Mouse (Mus musculus) hindbrain, embryonic 16.5 days (tissue): ENCODE results near the gene Gm4301. TPM values are rescaled to one million over a fixed set of nuclear protein-coding genes. Genes with fewer than 3 reads are reported as not detected.

Source experiments
- polyA plus RNA-seq: library from polyadenylated mRNA; unstranded; fragments of >200 nt; fragmentation: Nextera tagmentation; extraction: Ambion mirVana; gene quantifications from 2 replicates; pipeline ENCODE4 v1.2.1, GENCODE M21; 2015

The Gm4301 gene
- polyA plus RNA-seq, 1 experiment from 2014 or later = not detected

Other genes with a start within 250 kb of the Gm4301 start
- not detected in 2 replicates for gene Gm4302, start 5.2 kb downstream of the Gm4301 start, polyA plus RNA-seq
- gene Gm4303, start 10.3 kb downstream of the Gm4301 start, polyA plus RNA-seq = not detected in 2 replicates
- gene Gm4305, start 15.4 kb downstream of the Gm4301 start, polyA plus RNA-seq = not detected in 2 replicates
- not detected in 2 replicates for gene Gm4307, start 25.7 kb downstream of the Gm4301 start, polyA plus RNA-seq
- not detected in 2 replicates for gene Gm4312, start 46.9 kb downstream of the Gm4301 start, polyA plus RNA-seq
- 9.0 and 11.3 TPM in 2 replicates for gene Tmtc3, start 151.7 kb downstream of the Gm4301 start, polyA plus RNA-seq
- gene Cep290, start 151.9 kb downstream of the Gm4301 start, polyA plus RNA-seq = 5.8 and 6.3 TPM in 2 replicates